Comparison of ENCODE assay signal across 33 mouse cellular contexts in genomic region chr2:4144424-4144823, GRCm38 (mm10).
"Had no signal": no experiment of that assay in that cellular context is flagged by ENCODE, and none has a peak within 500 bp of the region (broad histone marks: within the 10 kb centered on the region; RNA-seq: fewer than 3 reads in every experiment).

No protein-coding gene starts in this region.

- H3K27me3 ChIP-seq: heart, embryonic 12.5 days; heart, embryonic 13.5 days; heart, embryonic 15.5 days; hindbrain, embryonic 12.5 days; hindbrain, embryonic 13.5 days; hindbrain, embryonic 15.5 days; intestine, embryonic 15.5 days; kidney, embryonic 15.5 days had no signal

- H3K27ac ChIP-seq: heart, embryonic 13.5 days; heart, embryonic 15.5 days; hindbrain, embryonic 10.5 days; hindbrain, embryonic 12.5 days; hindbrain, embryonic 13.5 days; hindbrain, embryonic 14.5 days; hindbrain, embryonic 15.5 days; hindbrain, postnatal 0 days; intestine, embryonic 15.5 days; kidney, embryonic 15.5 days; kidney, postnatal 0 days; layer of hippocampus, adult 2 months; left cerebral cortex, adult 2 months had no signal

- H3K36me3 ChIP-seq: heart, embryonic 12.5 days; heart, embryonic 13.5 days; heart, embryonic 15.5 days; hindbrain, embryonic 10.5 days; hindbrain, embryonic 12.5 days; hindbrain, embryonic 13.5 days; hindbrain, embryonic 15.5 days; intestine, embryonic 15.5 days; kidney, embryonic 15.5 days had no signal

- H3K9me3 ChIP-seq: heart, embryonic 12.5 days; heart, embryonic 13.5 days; heart, embryonic 15.5 days; hindbrain, embryonic 10.5 days; hindbrain, embryonic 12.5 days; hindbrain, embryonic 13.5 days; hindbrain, embryonic 15.5 days; intestine, embryonic 15.5 days; kidney, embryonic 15.5 days had no signal

- H3K9ac ChIP-seq: heart, embryonic 12.5 days; heart, embryonic 13.5 days; heart, embryonic 15.5 days; hindbrain, embryonic 12.5 days; hindbrain, embryonic 13.5 days; hindbrain, embryonic 14.5 days; hindbrain, embryonic 15.5 days; intestine, embryonic 15.5 days; kidney, embryonic 15.5 days had no signal

- H3K4me1 ChIP-seq: intestine, embryonic 15.5 days; kidney, embryonic 15.5 days had no signal

- H3K4me3 ChIP-seq: heart, embryonic 12.5 days; heart, embryonic 13.5 days; heart, embryonic 15.5 days; hindbrain, embryonic 10.5 days; hindbrain, embryonic 12.5 days; hindbrain, embryonic 13.5 days; hindbrain, embryonic 15.5 days; intestine, embryonic 15.5 days; kidney, embryonic 15.5 days; layer of hippocampus, adult 2 months; left cerebral cortex, adult 2 months had no signal

- ATAC-seq: hindbrain, embryonic 16.5 days; hindbrain, postnatal 0 days; inflammation-experienced regulatory T-cells, adult 6 months; intestine, embryonic 15.5 days; intestine, embryonic 16.5 days; intestine, postnatal 0 days had no signal

- DNase-seq: heart, postnatal 10 days; heart, postnatal 36 days; heart, postnatal 4 days; kidney, adult 11 months; kidney, adult 18-20 months; kidney, adult 2 months; kidney, adult 8-10 months; kidney, adult 9 months; kidney, postnatal 10 days; kidney, postnatal 14 days; kidney, postnatal 25 days; kidney, postnatal 36 days; kidney, postnatal 4 days; layer of hippocampus, adult 9-11 months; layer of hippocampus, postnatal 36 days had no signal

- H3K4me2 ChIP-seq: heart, embryonic 12.5 days; heart, embryonic 13.5 days; heart, embryonic 15.5 days; hindbrain, embryonic 12.5 days; hindbrain, embryonic 13.5 days; hindbrain, embryonic 14.5 days; hindbrain, embryonic 15.5 days; intestine, embryonic 15.5 days; kidney, embryonic 15.5 days had no signal
